Mouse (Mus musculus) lung, embryonic 16.5 days (tissue): ENCODE measurements around the gene Cntnap4. TPM values are rescaled to one million over a fixed set of nuclear protein-coding genes. Genes with fewer than 3 reads are reported as not detected.

ENCODE experiments used
- ATAC-seq: fragments of 200-750 bp; cut with Nextera tagmentation; 2 replicates; pipeline ENCODE4 v1.8.0; 2017; ENCODE audit warnings: low read depth, mild to moderate bottlenecking, moderate library complexity
- H3K27ac ChIP-seq: fragments of 300-500 bp; sonication (generic); 2 replicates; pipeline ENCODE4 v1.5.1; 2014; ENCODE audit warnings: mild to moderate bottlenecking, control low read depth, low read length
- H3K27me3 ChIP-seq: fragments of 300-500 bp; sonication (generic); 2 replicates; pipeline ENCODE4 v1.6.1; 2014; ENCODE audit warnings: low read depth, low read length, mixed read lengths; ENCODE audit not compliant: control insufficient read depth, insufficient read depth
- H3K36me3 ChIP-seq: fragments of 300-500 bp; sonication (generic); 2 replicates; pipeline ENCODE4 v1.6.1; 2014; ENCODE audit warnings: low read length; ENCODE audit not compliant: control insufficient read depth, insufficient read depth
- H3K4me1 ChIP-seq: fragments of 300-500 bp; sonication (generic); replicated peaks from 2 replicates; pipeline ENCODE4 v1.6.1; 2014; ENCODE audit warnings: low read length, mixed read lengths; ENCODE audit not compliant: control insufficient read depth, insufficient read depth
- H3K4me2 ChIP-seq: fragments of 300-500 bp; sonication (generic); 2 replicates; pipeline ENCODE4 v1.6.1; 2014; ENCODE audit warnings: low read depth, low read length, control low read depth
- H3K4me3 ChIP-seq: fragments of 300-500 bp; sonication (generic); 2 replicates; pipeline ENCODE4 v1.5.1; 2014; ENCODE audit warnings: mild to moderate bottlenecking, low read length, control low read depth
- H3K9ac ChIP-seq: fragments of 300-500 bp; sonication (generic); 2 replicates; pipeline ENCODE4 v1.6.1; 2014; ENCODE audit warnings: low read length, control low read depth
- H3K9me3 ChIP-seq: fragments of 300-500 bp; sonication (generic); 2 replicates; pipeline ENCODE4 v1.6.1; 2016; ENCODE audit warnings: low read length; ENCODE audit not compliant: control insufficient read depth
- WGBS: fragments of 180-500 bp; shearing (Covaris S2); extraction: QIAGEN DNeasy Blood & Tissue Kit; methylation state at CpG from one replicate; pipeline ENCODE4 v1.1.7; 2014; 5-methylcytosine and 5-hydroxymethylcytosine counted together
- polyA plus RNA-seq: library from polyadenylated mRNA; unstranded; fragments of >200 nt; fragmentation: Nextera tagmentation; extraction: Ambion mirVana; gene quantifications from 2 replicates; pipeline ENCODE4 v1.2.1, GENCODE M21; 2015

Cntnap4 gene
- polyA plus RNA-seq, 1 experiment from 2014 or later = 0.14 TPM

GRCm38 (mm10) chr8:112599975-112600374, 30.1 kb downstream of the Cntnap4 start:
- H3K4me3 ChIP-seq = no peak overlapping the region
- H3K4me1 ChIP-seq = no peaks in the 10 kb centered on the region
- no peaks in the 10 kb centered on the region for H3K27me3 ChIP-seq
- 89% methylated on average over 11 of the region's 11 CpGs for WGBS
- H3K9ac ChIP-seq = no peak overlapping the region
- no peak for ATAC-seq
- H3K9me3 ChIP-seq = no peaks in the 10 kb centered on the region
- H3K36me3 ChIP-seq = no peaks in the 10 kb centered on the region
- H3K4me2 ChIP-seq = no peak overlapping the region
- no peak overlapping the region for H3K27ac ChIP-seq

GRCm38 (mm10) chr8:112601150-112601549, 31.3 kb downstream of the Cntnap4 start:
- Histone ChIP-seq H3K27me3 (no peaks in the 10 kb centered on the region), H3K4me2 (no peak overlapping the region), H3K27ac (no peak overlapping the region), H3K9me3 (no peaks in the 10 kb centered on the region), H3K9ac (no peak overlapping the region), H3K4me1 (no peaks in the 10 kb centered on the region), H3K36me3 (no peaks in the 10 kb centered on the region), H3K4me3 (no peak overlapping the region)
- WGBS = 82% methylated on average over 1 of the region's 1 CpGs
- no peak for ATAC-seq

GRCm38 (mm10) chr8:112610121-112610520, 40.3 kb downstream of the Cntnap4 start:
- H3K4me2 ChIP-seq = no peak overlapping the region
- no peaks in the 10 kb centered on the region for H3K9me3 ChIP-seq
- H3K36me3 ChIP-seq = no peaks in the 10 kb centered on the region
- H3K4me3 ChIP-seq = no peak overlapping the region
- no peak for ATAC-seq
- no peak overlapping the region for H3K27ac ChIP-seq
- H3K4me1 ChIP-seq = no peaks in the 10 kb centered on the region
- H3K9ac ChIP-seq = no peak overlapping the region
- no peaks in the 10 kb centered on the region; the same call in 1 of the 2 replicates for H3K27me3 ChIP-seq
- WGBS = 70% methylated on average over 6 of the region's 6 CpGs

GRCm38 (mm10) chr8:112628791-112629190, 58.9 kb downstream of the Cntnap4 start:
- Histone ChIP-seq H3K9me3 (no peaks in the 10 kb centered on the region), H3K4me1 (no peaks in the 10 kb centered on the region), H3K27ac (no peak overlapping the region), H3K4me3 (no peak overlapping the region), H3K9ac (no peak overlapping the region), H3K4me2 (no peak overlapping the region), H3K27me3 (no peaks in the 10 kb centered on the region), H3K36me3 (no peaks in the 10 kb centered on the region)
- 72% methylated on average over 7 of the region's 7 CpGs for WGBS
- ATAC-seq = no peak

- Histone ChIP-seq H3K9ac (no peak overlapping the region), H3K27ac (no peak overlapping the region), H3K4me1 (no peaks in the 10 kb centered on the region), H3K4me3 (no peak overlapping the region), H3K4me2 (no peak overlapping the region), H3K9me3 (no peaks in the 10 kb centered on the region), H3K27me3 (no peaks in the 10 kb centered on the region), H3K36me3 (no peaks in the 10 kb centered on the region)
- no peak for ATAC-seq
- 77% methylated on average over 4 of the region's 4 CpGs for WGBS
These were observed 82.8 kb downstream of the Cntnap4 start for GRCm38 (mm10) chr8:112652657-112653056.

- no peak overlapping the region for H3K4me2 ChIP-seq
- no peaks in the 10 kb centered on the region for H3K27me3 ChIP-seq
- no peaks in the 10 kb centered on the region for H3K4me1 ChIP-seq
- no peak overlapping the region for H3K9ac ChIP-seq
- no peaks in the 10 kb centered on the region for H3K36me3 ChIP-seq
- no peak overlapping the region for H3K4me3 ChIP-seq
- ATAC-seq = no peak
- no peak overlapping the region for H3K27ac ChIP-seq
- no peaks in the 10 kb centered on the region for H3K9me3 ChIP-seq
- 90% methylated on average over 1 of the region's 1 CpGs for WGBS
These were observed 83.4 kb downstream of the Cntnap4 start for GRCm38 (mm10) chr8:112653276-112653675.

- Histone ChIP-seq H3K9me3 (no peaks in the 10 kb centered on the region), H3K36me3 (no peaks in the 10 kb centered on the region), H3K9ac (no peak overlapping the region), H3K4me2 (no peak overlapping the region), H3K27ac (no peak overlapping the region), H3K4me3 (no peak overlapping the region), H3K27me3 (no peaks in the 10 kb centered on the region), H3K4me1 (no peaks in the 10 kb centered on the region)
- no peak for ATAC-seq
- WGBS = 63% methylated on average over 3 of the region's 3 CpGs
These were observed 84.2 kb downstream of the Cntnap4 start for GRCm38 (mm10) chr8:112653994-112654393.

GRCm38 (mm10) chr8:112664067-112664466, 94.2 kb downstream of the Cntnap4 start:
- H3K4me3 ChIP-seq = no peak overlapping the region
- no peaks in the 10 kb centered on the region for H3K36me3 ChIP-seq
- no peak overlapping the region for H3K9ac ChIP-seq
- H3K27ac ChIP-seq = no peak overlapping the region
- 64% methylated on average over 3 of the region's 3 CpGs for WGBS
- no peak overlapping the region for H3K4me2 ChIP-seq
- no peak for ATAC-seq
- no peaks in the 10 kb centered on the region for H3K27me3 ChIP-seq
- H3K9me3 ChIP-seq = no peaks in the 10 kb centered on the region
- no peaks in the 10 kb centered on the region for H3K4me1 ChIP-seq

- ATAC-seq = no peak
- Histone ChIP-seq H3K4me3 (no peak overlapping the region), H3K27ac (no peak overlapping the region), H3K9me3 (no peaks in the 10 kb centered on the region), H3K27me3 (no peaks in the 10 kb centered on the region), H3K36me3 (no peaks in the 10 kb centered on the region), H3K4me2 (no peak overlapping the region), H3K4me1 (no peaks in the 10 kb centered on the region), H3K9ac (no peak overlapping the region)
- 27% methylated on average over 1 of the region's 1 CpGs for WGBS
These were observed 104.8 kb downstream of the Cntnap4 start for GRCm38 (mm10) chr8:112674671-112675070.

GRCm38 (mm10) chr8:112681757-112682156, 111.9 kb downstream of the Cntnap4 start:
- H3K9me3 ChIP-seq = no peaks in the 10 kb centered on the region; the same call in 1 of the 2 replicates
- 86% methylated on average over 9 of the region's 9 CpGs for WGBS
- H3K9ac ChIP-seq = no peak overlapping the region
- H3K4me2 ChIP-seq = no peak overlapping the region
- H3K27ac ChIP-seq = no peak overlapping the region
- no peak for ATAC-seq
- H3K4me1 ChIP-seq = no peaks in the 10 kb centered on the region
- no peaks in the 10 kb centered on the region for H3K27me3 ChIP-seq
- no peak overlapping the region for H3K4me3 ChIP-seq
- H3K36me3 ChIP-seq = no peaks in the 10 kb centered on the region
